Mouse (Mus musculus) cerebellum, adult (tissue): ENCODE results near the gene Chst8.

ENCODE experiments used
- ATAC-seq: cut with Nextera tagmentation; 2 replicates; pipeline ENCODE4 v1.9.2; 2017; ENCODE audit warnings: mild to moderate bottlenecking, moderate library complexity, mixed read lengths; ENCODE audit not compliant: insufficient number of reproducible peaks, low FRiP score, low TSS enrichment

Gene Chst8

DNA sequence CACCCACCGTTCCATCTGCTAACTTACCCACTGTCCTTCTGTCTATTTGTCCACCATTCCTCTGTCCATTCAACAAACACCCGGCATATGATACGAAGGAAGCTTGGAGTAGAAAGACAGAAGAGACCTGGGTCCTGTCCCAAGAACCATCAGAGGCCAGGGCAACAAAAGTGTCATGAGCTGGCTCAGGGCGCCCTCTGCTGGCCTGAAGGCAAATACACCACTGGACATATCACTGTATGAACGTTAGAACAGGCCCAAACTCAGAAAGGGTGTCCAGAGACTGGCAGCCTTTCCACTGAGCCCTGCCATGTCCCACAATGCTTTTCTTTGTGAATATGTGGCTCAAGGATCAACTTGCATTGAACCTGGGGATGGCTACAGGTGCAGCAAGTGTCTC lies 92.9 kb downstream of the Chst8 start:
- ATAC-seq: no peak

- ATAC-seq: no peak
These were observed 93.9 kb downstream of the Chst8 start for GRCm38 (mm10) chr7:34718651-34719050.

GRCm38 (mm10) chr7:34717161-34717810 lies 95.2 kb downstream of the Chst8 start:
- no peak for ATAC-seq

- ATAC-seq: no peak
These were observed 97.6 kb downstream of the Chst8 start for GRCm38 (mm10) chr7:34714848-34715460.

- ATAC-seq: no peak
These were observed 103.4 kb downstream of the Chst8 start for GRCm38 (mm10) chr7:34709111-34709510.

DNA sequence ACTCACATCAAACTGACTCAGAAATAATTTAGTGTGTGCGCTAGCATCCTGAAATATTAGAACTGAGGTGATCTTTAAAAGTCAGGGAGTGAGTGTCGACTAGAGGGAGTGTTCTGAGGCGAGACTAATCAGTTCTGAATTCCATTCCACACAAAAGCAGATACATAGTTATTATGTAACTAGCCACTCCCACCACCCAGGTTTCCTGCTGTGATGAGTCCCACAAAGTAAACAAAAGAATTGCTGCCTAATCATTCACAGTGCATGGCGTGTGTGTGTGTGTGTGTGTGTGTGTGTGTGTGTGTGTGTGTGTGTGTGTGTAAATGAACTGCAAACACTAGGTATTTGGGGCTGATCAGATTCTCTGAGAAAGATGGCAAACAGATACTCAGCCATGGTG lies 108.1 kb downstream of the Chst8 start:
- ATAC-seq: no peak

GRCm38 (mm10) chr7:34703437-34703836 lies 109.1 kb downstream of the Chst8 start:
- no peak for ATAC-seq

GRCm38 (mm10) chr7:34702718-34703351 lies 109.7 kb downstream of the Chst8 start:
- ATAC-seq: no peak

GRCm38 (mm10) chr7:34699888-34700287 lies 112.6 kb downstream of the Chst8 start:
- ATAC-seq: no peak

GRCm38 (mm10) chr7:34698221-34698620 lies 114.3 kb downstream of the Chst8 start:
- ATAC-seq: no peak

DNA sequence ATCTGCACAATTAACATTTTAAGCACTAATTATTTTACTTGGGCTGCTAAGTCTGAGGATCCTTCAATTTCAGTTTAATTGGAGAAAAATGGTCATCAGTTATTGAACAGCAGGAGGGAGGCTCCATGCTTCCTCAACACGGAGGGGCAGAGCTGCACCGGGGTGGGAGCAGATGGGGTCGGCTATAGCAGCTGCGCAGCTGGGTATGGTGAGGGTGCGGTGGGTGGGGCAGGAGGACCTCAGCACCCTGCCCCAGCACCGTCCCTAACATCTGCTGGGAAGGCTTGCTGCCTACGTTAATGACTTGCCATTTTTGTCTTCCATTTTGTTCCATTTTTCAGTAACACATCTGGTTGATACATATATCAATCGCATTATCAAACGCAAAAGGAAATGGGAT lies 116.4 kb downstream of the Chst8 start:
- ATAC-seq: no peak

GRCm38 (mm10) chr7:34694898-34695297 lies 117.6 kb downstream of the Chst8 start:
- no peak for ATAC-seq

DNA sequence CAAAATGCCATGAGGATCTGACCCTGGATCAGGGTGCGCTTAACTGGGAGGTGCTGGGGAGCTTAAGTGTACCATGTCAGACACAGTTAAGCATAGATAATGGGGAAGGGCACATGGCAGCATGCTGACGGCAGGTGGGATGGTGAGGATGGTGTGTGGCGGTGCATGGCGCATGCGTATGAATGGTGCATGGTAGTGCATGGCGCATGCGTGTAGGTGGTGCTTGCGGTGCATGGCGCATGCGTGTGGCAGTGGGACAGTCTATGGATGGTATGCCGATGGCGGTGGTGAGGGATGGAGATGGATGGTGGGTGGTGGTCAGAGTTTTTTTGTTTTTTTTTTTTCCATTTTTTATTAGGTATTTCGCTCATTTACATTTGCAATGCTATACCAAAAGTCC lies 118.6 kb downstream of the Chst8 start:
- ATAC-seq: no peak

DNA sequence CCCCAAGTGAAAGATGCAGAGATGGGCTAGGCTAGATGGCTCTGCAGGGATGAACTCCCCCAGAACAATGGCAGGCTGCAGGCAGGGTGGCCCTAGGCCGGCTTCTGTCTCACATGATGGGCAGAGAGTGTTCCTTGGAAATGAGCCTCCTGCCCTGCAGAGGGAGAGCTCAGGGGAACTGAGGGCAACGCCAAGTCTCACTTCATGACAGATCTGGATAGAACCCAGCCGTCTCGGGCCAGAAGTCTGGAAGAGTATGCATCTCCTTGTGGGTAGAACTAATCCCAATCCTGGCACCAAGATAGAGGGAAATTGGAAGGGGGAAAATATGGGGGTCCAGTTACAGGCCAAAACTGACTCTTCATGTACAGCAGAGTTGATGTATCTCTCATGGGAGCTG lies 119.4 kb downstream of the Chst8 start:
- ATAC-seq: no peak

- no peak for ATAC-seq
These were observed 122.4 kb downstream of the Chst8 start for GRCm38 (mm10) chr7:34690111-34690510.

- no peak for ATAC-seq
These were observed 123.5 kb downstream of the Chst8 start for GRCm38 (mm10) chr7:34689028-34689427.

DNA sequence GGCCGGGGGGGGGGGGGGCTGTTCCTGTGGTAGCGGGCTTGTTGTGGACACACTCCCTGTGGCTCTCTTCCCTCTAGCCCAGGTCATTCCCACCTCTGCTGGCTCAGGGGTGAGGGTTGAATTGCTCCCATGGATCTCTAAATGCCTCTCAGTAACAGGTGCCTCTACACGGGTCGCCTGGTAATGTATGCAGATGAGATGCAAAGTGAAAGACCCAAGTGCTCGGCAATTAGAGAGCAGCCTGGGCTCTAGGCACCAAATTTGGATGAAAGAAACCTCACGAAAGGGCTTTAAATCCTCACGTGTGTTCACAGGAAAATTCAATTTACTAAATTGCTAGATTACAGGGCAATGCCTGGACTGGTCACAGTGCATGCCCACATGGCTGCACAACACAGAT lies 126.7 kb downstream of the Chst8 start:
- ATAC-seq: no peak

DNA sequence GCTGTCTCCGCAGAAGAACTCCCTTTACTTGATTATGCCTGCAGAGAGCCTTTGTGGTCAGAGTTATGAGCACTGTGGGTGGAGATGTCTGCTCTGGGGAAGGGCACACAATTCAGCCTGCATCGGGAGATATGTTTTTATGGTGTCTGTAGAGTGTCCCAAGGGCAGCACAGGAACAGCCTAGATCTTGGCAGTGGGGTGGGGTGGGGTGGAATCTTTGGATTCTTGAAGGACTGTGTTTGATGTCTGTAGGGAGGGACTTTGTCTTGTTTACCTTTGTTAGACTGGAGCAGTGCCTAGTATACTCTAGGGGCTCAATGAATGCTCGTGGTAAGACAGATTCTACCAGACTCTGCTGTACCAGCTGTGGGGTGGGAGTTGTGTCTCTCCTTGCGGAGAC lies 127.3 kb downstream of the Chst8 start:
- no peak for ATAC-seq

DNA sequence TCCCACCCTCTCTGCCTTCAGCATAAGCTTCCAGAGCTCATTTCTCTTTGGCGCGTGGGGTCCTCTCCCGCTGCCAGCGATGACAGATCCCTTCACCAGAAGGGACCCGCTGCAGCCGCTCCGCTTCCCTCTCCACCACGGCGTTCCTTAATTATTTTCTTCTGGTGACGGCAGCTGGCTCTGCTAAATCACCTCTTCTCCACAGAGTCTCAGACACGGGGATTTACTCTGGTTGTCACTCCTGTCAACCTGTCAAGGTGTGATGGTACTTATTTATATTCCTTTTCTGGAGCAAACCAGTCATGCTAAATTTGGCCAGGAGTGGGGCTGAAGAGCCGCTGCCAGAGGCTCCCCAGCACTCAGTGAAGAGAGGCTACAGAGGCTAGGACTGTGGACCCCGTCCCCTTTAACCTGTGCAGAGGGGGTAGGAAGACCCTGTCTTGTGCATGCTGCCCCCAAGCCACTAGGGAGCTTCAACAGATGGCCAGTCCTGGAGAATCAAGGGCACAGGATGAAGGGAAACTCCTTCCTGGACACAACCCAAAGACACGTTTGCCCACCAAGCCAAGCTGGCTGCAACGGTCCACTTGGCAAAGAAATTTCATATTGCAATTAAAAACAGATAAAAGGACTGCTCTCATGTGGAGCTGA lies 131.6 kb downstream of the Chst8 start:
- ATAC-seq: no peak

DNA sequence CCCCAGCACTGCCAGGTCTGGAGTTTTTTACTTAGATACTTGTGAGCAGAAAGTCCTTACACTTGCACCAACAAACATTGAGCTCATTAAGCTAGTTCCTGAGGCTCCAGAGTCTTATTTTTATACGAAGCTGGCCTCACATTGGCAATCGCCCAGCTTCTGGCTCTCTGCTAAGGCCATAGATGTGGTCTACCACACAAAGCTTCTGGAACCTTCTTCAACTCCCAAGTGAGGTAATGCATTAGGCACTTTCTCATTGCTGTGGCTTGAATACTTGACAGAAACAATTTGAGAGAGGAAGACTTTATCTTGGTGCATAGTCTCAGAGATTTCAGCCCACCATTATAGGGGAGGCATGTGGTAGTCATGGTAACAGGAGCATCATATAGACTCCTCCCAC lies 132.6 kb downstream of the Chst8 start:
- no peak for ATAC-seq

- peak; percentile 57; the same call in 1 of the 2 replicates for ATAC-seq
These were observed 136.5 kb downstream of the Chst8 start for GRCm38 (mm10) chr7:34675831-34676514.
